Comparison of ENCODE assay signal across 8 mouse cellular contexts in the genomic region with DNA sequence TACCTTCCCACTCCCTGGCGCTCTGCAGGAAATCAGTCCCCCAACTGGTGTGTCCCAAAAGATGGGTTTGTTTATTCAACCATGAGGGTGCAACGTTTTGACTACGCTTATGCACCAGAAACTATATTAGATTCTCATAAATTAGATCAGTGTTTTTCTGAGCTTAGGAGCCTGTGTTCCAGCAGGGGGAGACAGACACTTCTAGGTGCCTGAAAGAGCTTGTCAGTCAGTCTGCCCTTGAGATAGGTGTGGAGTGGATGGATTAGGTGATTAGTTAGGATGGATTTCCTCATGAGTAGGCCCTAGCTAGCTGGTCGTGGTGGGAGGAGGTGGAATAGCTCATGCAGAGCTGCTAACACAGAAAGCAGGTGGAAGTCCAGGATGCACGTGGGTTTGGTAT. TPM values are rescaled to one million over a fixed set of nuclear protein-coding genes. Genes with fewer than 3 reads are reported as not detected.
A peak's percentile ranks its signal among the peaks of the same experiment; 100 is the strongest.
DNase-seq lines count a peak whose midpoint lies in the region; ATAC-seq and TF ChIP-seq lines count a peak whose summit lies in the region.

No protein-coding gene starts in this region.

- no peaks in the 10 kb centered on the region; the same call in 1 of the 2 replicates for H3K9me3 ChIP-seq in kidney, embryonic 16.5 days (ENCODE audit: low read length)
- no peaks in the 10 kb centered on the region for H3K9me3 ChIP-seq in lung, embryonic 14.5 days (ENCODE audit: low read depth, low read length)

- peak; percentile 25 for DNase-seq in kidney, adult 18-20 months
- DNase-seq in NIH3T3 (ENCODE audit: low read depth), result peak; percentile 75
- DNase-seq in cerebellum, adult 2 months, result peak; percentile 50 to 60
- peak; percentile 65 for DNase-seq in kidney, postnatal 10 days
- DNase-seq in lung, embryonic 14.5 days, result peak; percentile 64
- DNase-seq in thymus, postnatal 36 days, result peak; percentile 4 to 9

- H3K4me3 ChIP-seq in kidney, embryonic 16.5 days (ENCODE audit: low read length), result no peak overlapping the region
- H3K4me3 ChIP-seq in cerebellum, adult 2 months (replicated peaks; ENCODE audit: insufficient read depth, low read depth, low read length), result no peak overlapping the region
- H3K4me3 ChIP-seq in lung, embryonic 14.5 days (ENCODE audit: low read depth, low read length), result no peak overlapping the region

- H3K9ac ChIP-seq in kidney, embryonic 16.5 days (replicated peaks; ENCODE audit: low read length), result no peak overlapping the region
- no peak overlapping the region for H3K9ac ChIP-seq in lung, embryonic 14.5 days

- no peak for TF ChIP-seq POLR2A in cerebellum, adult 2 months (IDR thresholded peaks at IDR 0.05; ENCODE audit: borderline replicate concordance, insufficient read depth, low read length)

- WGBS in kidney, embryonic 16.5 days, result 37% methylated on average over 5 of the region's 5 CpGs
- 33% methylated on average over 5 of the region's 5 CpGs for WGBS in cerebellum, adult 2 months
- WGBS in lung, embryonic 14.5 days, result 23% methylated on average over 5 of the region's 5 CpGs

- H3K4me2 ChIP-seq in kidney, embryonic 16.5 days (replicated peaks; ENCODE audit: low read depth, low read length), result no peak overlapping the region
- no peak overlapping the region for H3K4me2 ChIP-seq in lung, embryonic 14.5 days

- H3K27me3 ChIP-seq in kidney, embryonic 16.5 days (ENCODE audit: insufficient read depth, low read length), result no peaks in the 10 kb centered on the region
- no peaks in the 10 kb centered on the region for H3K27me3 ChIP-seq in cerebellum, adult 2 months (ENCODE audit: control insufficient read depth, insufficient read depth, low read length)
- no peaks in the 10 kb centered on the region for H3K27me3 ChIP-seq in lung, embryonic 14.5 days (ENCODE audit: insufficient read depth, low read length)

- ATAC-seq in kidney, embryonic 16.5 days (ENCODE audit: low FRiP score, low TSS enrichment), result no peak
- ATAC-seq in lung, embryonic 14.5 days (ENCODE audit: insufficient read depth), result no peak
- ATAC-seq in activated CD4-positive, CD25-positive, alpha-beta regulatory T cell, adult 4 months, result no peak

- no peaks in the 10 kb centered on the region for H3K4me1 ChIP-seq in kidney, embryonic 16.5 days (ENCODE audit: insufficient read depth, low read length)
- H3K4me1 ChIP-seq in cerebellum, adult 2 months (ENCODE audit: control insufficient read depth, insufficient read depth, low read length), result no peaks in the 10 kb centered on the region
- H3K4me1 ChIP-seq in lung, embryonic 14.5 days (ENCODE audit: insufficient read depth), result no peaks in the 10 kb centered on the region

- H3K27ac ChIP-seq in kidney, embryonic 16.5 days (ENCODE audit: low read length), result no peak overlapping the region
- H3K27ac ChIP-seq in cerebellum, adult 2 months (ENCODE audit: insufficient read depth, low read length), result no peak overlapping the region
- H3K27ac ChIP-seq in lung, embryonic 14.5 days (ENCODE audit: low read depth), result no peak overlapping the region

- TF ChIP-seq CTCF in cerebellum, adult 2 months (IDR thresholded peaks at IDR 0.05; ENCODE audit: borderline replicate concordance, insufficient read depth, low read depth, low read length), result peak; percentile 83
- TF ChIP-seq CTCF in lung, embryonic 14.5 days (IDR thresholded peaks at IDR 0.05; ENCODE audit: low read depth), result peak; percentile 69

- no peaks in the 10 kb centered on the region for H3K36me3 ChIP-seq in kidney, embryonic 16.5 days (ENCODE audit: insufficient read depth, low read length)
- H3K36me3 ChIP-seq in lung, embryonic 14.5 days (ENCODE audit: insufficient read depth), result no peaks in the 10 kb centered on the region

RNA-seq across cellular contexts. Expression of gene Epb42, which starts 4.2 kb away (rescaled TPM):
- 0.80 and 1.9 TPM in 2 replicates for polyA plus RNA-seq in kidney, embryonic 16.5 days (2015; fragmentation: Nextera tagmentation; extraction: Ambion mirVana)
- 0.38 and 0.51 TPM in 2 replicates for polyA plus RNA-seq in cerebellum, adult 2 months (2012; rRNA removed)
- 0.72 and 0.78 TPM in 2 replicates for polyA plus RNA-seq in lung, embryonic 14.5 days (2014; fragmentation: Nextera tagmentation; extraction: Ambion mirVana)
- polyA plus RNA-seq in activated CD4-positive, CD25-positive, alpha-beta regulatory T cell, adult 4 months (2017; shearing (Covaris generic)), result under 1 TPM; 0.61 to 0.78 TPM

RNA-seq across cellular contexts. Expression of gene Ccndbp1, which starts 32.9 kb away (rescaled TPM):
- 49.3 and 55.6 TPM in 2 replicates for polyA plus RNA-seq in kidney, embryonic 16.5 days (2015; fragmentation: Nextera tagmentation; extraction: Ambion mirVana)
- polyA plus RNA-seq in cerebellum, adult 2 months (2012; rRNA removed), result 155 and 179 TPM in 2 replicates
- 32.9 and 36.1 TPM in 2 replicates for polyA plus RNA-seq in lung, embryonic 14.5 days (2014; fragmentation: Nextera tagmentation; extraction: Ambion mirVana)
- 100 to 1,000 TPM; 141 to 151 TPM for polyA plus RNA-seq in activated CD4-positive, CD25-positive, alpha-beta regulatory T cell, adult 4 months (2017; shearing (Covaris generic))

RNA-seq across cellular contexts. Expression of gene Tgm5, which starts 44.5 kb away (rescaled TPM):
- 5.6 and 6.7 TPM in 2 replicates for polyA plus RNA-seq in kidney, embryonic 16.5 days (2015; fragmentation: Nextera tagmentation; extraction: Ambion mirVana)
- 2.7 and 3.2 TPM in 2 replicates for polyA plus RNA-seq in cerebellum, adult 2 months (2012; rRNA removed)
- polyA plus RNA-seq in lung, embryonic 14.5 days (2014; fragmentation: Nextera tagmentation; extraction: Ambion mirVana), result not detected in 2 replicates
- polyA plus RNA-seq in activated CD4-positive, CD25-positive, alpha-beta regulatory T cell, adult 4 months (2017; shearing (Covaris generic)), result not detected

Comparison
In these comparisons a context has a peak if more than half of its experiments do, and no peak if none do; other contexts are left out.
1. DNase-seq: peak in every context shown above with its lines; median percentile 75 in NIH3T3; 65 in kidney, postnatal 10 days; 64 in lung, embryonic 14.5 days; 55 in cerebellum, adult 2 months; 25 in kidney, adult 18-20 months; 6 in thymus, postnatal 36 days.